Mouse (Mus musculus): ENCODE results near the gene Brd7.

GRCm38 (mm10) chr8:88361044-88361707 is 818 bp downstream of the Brd7 start:
- TF ChIP-seq CTCF (IDR thresholded peaks at IDR 0.05; ENCODE audit: low read depth) (no peak), EP300 (IDR thresholded peaks at IDR 0.05; ENCODE audit: low read depth) (no peak)
